Mouse (Mus musculus) lung, postnatal 0 days (tissue): Measurements from ENCODE around the gene Igf2bp2.

Experiments
- CTCF ChIP-seq: IDR thresholded peaks from 2 replicates; pipeline ENCODE4 v1.5.1; 2016; ENCODE audit warnings: antibody characterized with exemption, mild to moderate bottlenecking
- EP300 ChIP-seq: IDR thresholded peaks from 2 replicates; pipeline ENCODE4 v1.6.1; 2016; ENCODE audit warnings: antibody characterized with exemption, mild to moderate bottlenecking, control low read depth

DNA sequence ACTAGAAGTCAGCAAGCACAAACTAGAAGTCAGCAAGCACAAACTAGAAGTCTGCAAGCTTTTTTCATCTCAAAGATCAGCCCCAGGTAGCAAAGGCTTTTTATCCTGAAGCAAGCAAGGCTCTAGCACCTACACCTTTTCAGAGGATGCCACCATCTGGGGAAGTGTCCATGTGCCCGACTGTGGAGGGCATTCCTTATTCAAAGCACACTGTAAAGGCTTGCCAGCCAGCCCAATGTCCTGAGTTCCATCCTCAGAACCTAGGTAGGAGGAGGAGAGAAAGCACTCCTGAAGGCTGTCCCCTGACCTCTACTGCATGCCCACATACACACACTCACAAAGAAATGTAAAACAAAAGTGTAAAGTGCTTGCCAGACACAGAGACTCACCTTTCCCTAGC lies 16.0 kb downstream of the Igf2bp2 start:
- TF ChIP-seq CTCF, result no peak
- no peak for TF ChIP-seq EP300
